Mouse (Mus musculus) urinary bladder, postnatal 14 days (tissue): ENCODE measurements around the gene Maml3.

Experiments used
- DNase-seq: peaks from one replicate; pipeline ENCODE4 v3.0.0; 2021; ENCODE audit warnings: low spot score

Gene Maml3

DNA sequence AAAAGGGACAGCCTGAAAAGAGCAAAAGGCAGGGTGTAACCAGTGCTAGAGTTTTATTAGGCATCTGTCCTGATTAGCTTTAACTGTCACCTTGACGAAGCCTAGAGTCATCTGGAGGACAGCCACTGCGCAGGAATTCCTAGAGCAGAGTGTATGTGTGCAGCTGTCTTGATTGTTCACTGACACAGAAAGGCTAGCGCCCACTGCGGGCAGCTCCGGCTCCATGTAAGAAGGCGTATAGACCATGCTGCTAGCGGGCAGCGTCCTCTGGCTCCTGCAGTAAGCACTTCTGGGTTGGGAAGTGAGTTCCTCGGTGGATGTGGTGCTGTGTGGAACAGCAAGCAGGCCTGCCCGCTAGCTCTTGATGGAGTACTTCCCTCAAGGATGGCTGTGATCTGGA is 363.1 kb downstream of the Maml3 start:
- DNase-seq = no peak

GRCm38 (mm10) chr3:51739835-51740112 is 365.1 kb downstream of the Maml3 start:
- DNase-seq = no peak

DNA sequence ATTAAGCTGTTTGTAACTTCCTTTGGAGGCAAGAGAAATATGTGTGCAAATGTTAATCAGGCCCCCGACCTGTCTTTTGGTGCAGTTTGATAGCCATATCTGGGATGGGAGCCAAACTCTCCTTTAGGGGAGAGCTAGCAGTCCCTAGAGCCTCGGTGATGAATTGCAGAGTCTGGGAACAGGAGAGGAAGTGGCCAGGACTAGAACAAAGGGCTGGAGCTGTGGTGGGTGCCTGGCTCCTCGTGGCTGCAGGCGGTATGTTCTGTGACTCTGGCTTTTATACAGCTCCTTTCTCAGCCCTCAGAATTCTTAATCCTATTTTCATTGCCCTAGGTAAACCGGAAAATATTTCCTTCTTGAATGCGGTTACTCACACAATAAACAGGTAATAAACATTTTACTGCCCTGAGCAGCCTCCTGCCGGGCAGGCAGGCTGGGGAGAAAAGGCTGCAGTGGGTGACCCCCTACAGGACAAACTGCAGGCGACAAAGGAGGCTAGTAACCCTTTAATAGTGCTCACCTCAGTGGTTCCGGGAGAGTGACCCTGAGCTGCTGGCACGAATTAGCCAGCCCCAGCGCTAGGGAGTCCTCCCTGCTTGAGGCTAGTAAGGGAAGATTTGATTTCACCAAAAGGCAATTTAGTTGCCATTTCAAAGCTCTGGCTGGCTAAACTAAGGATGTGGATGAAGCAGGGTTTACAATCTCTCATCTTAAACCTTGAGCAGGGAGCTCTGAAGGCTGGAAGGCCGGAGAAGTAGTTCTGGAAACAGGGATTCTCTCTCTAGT is 365.6 kb downstream of the Maml3 start:
- DNase-seq = no peak

DNA sequence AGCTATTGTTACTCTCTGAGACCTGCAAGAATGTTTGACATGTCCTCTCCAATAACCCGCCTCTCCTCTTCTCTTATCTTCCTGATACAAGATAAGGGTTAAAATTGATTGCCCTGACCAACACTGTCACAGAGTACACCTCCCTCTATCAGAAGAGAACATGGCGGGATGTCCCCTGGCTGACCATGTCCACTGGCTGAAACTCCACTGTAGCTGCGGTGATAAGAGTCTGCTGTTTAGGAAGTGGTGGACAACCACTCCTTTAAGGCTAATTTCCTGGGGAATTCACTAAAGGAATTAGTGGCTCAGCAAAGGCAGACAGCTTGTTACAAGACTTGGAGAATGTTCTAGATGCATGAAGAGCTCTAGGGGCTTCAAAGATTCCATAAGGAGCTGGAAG is 371.2 kb downstream of the Maml3 start:
- no peak for DNase-seq

DNA sequence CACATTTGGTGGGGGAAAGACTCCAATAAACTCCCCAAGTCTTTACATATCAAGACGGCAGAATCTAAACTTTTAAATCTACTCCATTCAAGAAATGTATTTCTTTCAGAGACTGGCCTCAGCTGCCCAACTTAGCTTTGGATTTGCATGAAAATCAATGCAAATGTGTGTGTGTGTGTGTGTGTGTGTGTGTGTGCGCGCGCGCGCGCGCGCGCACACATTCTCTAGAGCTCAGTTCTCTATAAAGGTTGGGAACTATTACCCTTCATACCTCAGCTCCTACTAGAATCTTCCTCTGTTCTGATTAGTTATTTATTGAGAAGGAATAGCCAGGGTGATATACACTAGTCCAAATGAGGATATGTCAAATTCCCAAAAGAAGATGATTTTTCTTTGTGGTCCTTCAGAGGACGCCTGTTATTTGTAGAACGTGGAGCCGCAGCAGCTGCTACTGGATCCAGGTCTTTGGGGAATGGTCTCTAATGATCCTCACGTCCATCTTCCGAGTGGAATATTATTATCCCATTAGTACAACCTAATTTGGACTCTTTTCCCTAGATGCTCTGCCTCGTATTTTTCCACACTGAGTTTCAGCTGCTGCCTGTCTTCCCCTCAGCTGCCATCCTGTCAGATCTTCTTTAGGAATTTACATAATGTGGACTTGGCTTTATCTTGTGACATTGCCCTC is 372.8 kb downstream of the Maml3 start:
- DNase-seq = no peak

GRCm38 (mm10) chr3:51730662-51731061 is 374.2 kb downstream of the Maml3 start:
- no peak for DNase-seq

GRCm38 (mm10) chr3:51729109-51729918 is 375.6 kb downstream of the Maml3 start:
- no peak for DNase-seq

GRCm38 (mm10) chr3:51728456-51728855 is 376.4 kb downstream of the Maml3 start:
- DNase-seq = no peak

DNA sequence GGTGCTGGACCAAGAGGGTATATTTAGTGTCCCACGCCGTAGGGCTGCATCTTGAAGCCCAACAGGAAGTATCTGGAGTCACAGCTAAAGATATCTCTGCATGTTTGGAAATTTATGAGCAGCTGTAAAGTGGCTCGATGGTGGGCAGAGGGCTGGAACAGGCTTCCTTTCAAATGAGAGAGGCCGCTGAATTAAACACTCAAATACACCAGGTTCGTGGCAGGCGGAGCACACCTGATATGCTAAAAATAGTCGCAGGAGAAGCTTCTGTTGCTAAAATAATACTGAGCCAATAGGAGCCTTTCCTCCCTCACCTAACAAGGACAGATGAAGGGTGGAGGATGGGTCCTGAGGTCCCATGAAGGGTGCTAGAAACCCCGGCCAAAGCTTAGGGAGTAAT is 376.9 kb downstream of the Maml3 start:
- DNase-seq = no peak

- no peak for DNase-seq
These were observed 377.4 kb downstream of the Maml3 start for GRCm38 (mm10) chr3:51727487-51727886.

GRCm38 (mm10) chr3:51726257-51726656 is 378.6 kb downstream of the Maml3 start:
- DNase-seq = no peak

GRCm38 (mm10) chr3:51719982-51720381 is 384.9 kb downstream of the Maml3 start:
- DNase-seq = no peak

DNA sequence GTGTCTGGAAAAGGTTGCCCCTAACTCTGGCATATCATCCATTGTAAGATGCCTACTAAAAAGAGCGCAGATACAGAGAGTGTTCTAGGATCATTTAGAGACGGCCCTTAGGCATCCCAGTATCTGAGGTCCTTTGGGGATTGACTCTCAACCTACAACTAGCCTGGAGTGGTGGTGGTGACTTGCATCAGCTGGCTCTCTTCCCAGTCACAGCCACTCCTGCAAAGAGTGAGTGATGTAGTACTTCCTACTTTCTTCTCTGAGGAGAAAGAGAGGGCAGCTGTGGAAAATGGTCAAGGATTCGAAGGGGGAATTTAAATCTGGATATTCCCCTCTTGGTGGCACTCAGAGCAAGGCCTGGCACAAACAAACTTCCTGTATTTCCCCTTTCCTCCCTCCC is 385.5 kb downstream of the Maml3 start:
- no peak for DNase-seq

GRCm38 (mm10) chr3:51717909-51718308 is 387.0 kb downstream of the Maml3 start:
- DNase-seq = no peak

GRCm38 (mm10) chr3:51717455-51717854 is 387.4 kb downstream of the Maml3 start:
- no peak for DNase-seq

GRCm38 (mm10) chr3:51714469-51714868 is 390.4 kb downstream of the Maml3 start:
- DNase-seq = no peak

DNA sequence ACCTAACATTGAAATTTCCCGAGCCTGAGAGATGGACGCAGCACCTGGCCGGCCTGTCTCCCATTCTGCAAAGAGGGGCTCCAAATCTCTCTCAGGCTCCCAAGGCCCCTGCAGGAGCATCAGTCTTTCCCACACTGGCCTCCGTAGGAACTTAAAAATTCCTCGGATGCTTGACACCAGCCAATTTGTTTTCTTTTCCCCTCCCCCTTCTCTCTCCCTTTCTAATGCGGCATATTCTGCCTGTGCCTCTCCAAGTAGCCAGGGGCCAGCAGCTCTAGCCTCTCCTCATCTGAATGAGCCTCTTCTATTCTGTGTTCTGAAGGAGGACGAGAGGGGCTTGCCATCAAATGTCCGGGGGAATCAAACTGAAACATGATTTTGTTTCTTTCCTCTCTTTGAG is 391.6 kb downstream of the Maml3 start:
- DNase-seq = no peak

DNA sequence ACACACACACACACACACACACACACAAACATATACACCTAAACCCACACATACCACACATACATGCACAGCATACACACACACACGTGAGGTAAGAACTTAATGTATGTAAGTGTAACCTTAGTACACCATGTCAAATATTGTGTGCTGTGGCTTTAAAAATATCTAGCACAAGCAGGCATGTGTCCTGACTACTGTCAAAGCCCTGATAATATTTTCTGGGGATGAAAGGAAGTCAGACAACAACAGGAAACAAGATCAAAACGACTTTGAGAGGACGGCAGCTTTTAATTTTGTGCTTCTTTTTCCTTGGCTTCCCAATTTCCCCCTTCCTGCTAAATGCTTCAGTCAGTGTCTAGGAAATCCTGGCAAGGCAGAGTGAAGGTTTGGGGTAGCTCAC is 392.5 kb downstream of the Maml3 start:
- DNase-seq = no peak

DNA sequence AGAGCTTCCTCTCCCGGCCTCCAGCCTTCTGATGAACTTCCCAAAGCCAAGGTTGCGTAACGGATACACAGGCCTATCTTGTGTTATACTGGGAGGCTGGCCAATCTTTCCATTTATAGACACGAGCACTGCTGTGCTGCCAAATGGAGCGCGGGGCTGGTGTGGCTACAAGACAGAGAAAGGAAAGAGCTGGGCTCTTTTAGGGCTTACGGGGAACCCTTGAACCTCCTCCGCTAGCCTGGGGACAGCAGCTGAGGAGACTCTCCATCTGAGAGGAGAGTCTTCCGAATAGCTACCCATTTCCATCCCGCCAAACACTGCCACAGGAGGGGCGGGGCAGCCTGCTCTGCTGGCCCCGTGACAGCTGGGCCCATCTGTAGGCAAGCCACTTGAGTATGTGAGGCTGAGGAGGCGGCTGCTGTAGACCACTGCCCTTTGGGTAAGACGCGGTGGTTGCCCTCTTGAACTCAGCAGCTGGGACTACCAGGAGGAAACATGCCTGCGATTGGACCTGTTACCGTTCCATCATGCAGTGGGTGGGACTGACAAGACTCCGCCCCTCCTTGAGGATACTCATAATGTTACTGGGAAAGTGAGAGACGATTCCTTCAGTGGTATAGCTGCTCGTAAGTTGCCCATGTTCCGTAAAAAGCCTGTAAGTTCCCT is 396.0 kb downstream of the Maml3 start:
- DNase-seq = peak; percentile 76

DNA sequence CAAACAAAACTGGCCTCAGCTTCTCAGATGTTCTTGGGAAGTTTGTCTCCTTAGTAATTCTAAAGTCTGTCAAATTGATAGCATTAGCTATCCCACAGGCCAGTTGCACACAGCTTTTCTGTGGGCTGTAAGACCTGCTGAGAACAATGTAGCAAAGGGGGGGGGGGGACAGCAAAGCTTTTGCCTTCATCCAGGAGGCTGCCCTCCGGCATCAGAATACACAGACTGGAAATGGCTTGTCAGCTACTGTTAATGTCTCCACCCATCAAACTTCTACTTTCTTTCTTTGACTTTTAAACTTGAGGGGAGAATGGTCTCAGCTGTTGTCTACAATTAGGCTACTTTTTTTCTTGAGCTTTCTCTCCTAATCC is 396.5 kb downstream of the Maml3 start:
- no peak for DNase-seq

- no peak for DNase-seq
These were observed 399.7 kb downstream of the Maml3 start for GRCm38 (mm10) chr3:51705220-51705619.

GRCm38 (mm10) chr3:51703478-51703877 is 401.4 kb downstream of the Maml3 start:
- no peak for DNase-seq
